Mouse (Mus musculus): ENCODE data around the gene Kcnk7.

GRCm38 (mm10) chr19:5721233-5721632 is 17.1 kb downstream of the Kcnk7 start:
- TF ChIP-seq POLR2A (IDR thresholded peaks at IDR 0.05; ENCODE audit: borderline replicate concordance, control insufficient read depth, low read depth, low read length) (no peak), CTCF (IDR thresholded peaks at IDR 0.05; ENCODE audit: control insufficient read depth, insufficient read depth, low read length) (no peak)

All from bone marrow, adult 2 months (tissue).